Mouse (Mus musculus) cerebellum, adult 11 months (tissue): Measurements from ENCODE around the gene Olfr206.
"Not testable (repeated sequence)": the region's sequence is repeated elsewhere in the genome, so short reads cannot be mapped to it uniquely, and the experiment has no call there.

Experiments used
- DNase-seq: peaks from one replicate; pipeline ENCODE4 v3.0.0; 2022

The Olfr206 gene

DNA sequence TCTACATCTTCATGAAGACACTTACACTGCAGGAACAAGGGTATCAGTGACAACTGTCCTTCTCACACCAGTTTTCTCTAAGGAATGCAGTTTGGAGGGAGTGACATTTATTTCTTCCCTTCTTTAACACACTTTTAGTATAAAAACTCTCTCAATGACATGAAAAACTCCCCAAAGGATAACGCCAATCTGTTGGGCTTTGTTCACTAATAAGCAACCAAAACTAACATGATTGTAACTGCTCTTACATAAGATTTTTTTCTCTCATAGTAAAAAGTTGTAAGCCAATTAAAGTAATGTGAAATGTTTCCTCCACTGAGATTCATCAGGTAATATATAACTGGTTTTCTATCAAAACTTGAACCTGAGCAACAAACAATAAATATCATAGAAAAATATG lies at the start of gene Olfr206:
TSS of gene Olfr206 (minus strand) at position 101 of the 400 bp plus-strand sequence.
- DNase-seq: no peak

DNA sequence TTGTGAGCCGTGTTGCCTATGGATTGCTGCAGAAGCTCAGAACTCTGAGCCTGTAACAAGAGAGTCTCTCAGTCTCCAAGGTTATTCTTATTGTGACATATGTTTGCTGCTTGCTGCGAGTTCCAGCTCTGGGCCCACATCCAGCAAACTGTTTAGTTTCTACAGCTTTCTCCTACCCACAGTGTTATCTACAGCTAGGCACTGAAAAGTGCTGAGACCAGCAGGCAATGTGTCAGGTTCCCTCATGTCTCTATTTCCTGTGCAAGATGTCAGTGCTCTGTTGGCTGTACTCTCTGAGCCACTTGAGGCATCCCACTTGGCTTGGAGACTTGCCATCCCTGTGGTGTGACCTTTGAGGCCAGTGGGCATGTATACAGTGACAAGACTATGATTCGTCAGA lies 44.3 kb upstream of the Olfr206 start:
- peak; percentile 10 for DNase-seq

DNA sequence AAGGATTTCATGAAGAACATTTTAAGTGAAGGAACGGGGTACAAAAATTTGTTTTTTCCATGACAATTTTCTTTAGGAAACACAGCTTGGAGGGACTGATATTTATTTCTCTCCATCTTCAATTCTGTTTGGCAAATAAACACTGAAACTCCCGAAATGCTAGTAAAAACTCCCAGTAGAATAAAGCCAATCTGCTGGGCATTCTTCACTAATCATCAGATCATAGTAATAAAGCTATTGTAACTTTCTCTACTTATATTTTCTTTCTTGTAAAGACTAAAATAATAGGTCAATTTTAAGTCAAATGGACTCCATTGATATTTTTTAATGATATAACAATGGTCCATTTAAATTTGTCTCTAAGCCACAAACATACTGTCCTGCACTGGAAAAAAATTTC lies 14.8 kb upstream of the Olfr206 start, which contains the start of gene Olfr209:
TSS of gene Olfr209 (minus strand) at position 101 of the 400 bp plus-strand sequence.
- DNase-seq: no peak

DNA sequence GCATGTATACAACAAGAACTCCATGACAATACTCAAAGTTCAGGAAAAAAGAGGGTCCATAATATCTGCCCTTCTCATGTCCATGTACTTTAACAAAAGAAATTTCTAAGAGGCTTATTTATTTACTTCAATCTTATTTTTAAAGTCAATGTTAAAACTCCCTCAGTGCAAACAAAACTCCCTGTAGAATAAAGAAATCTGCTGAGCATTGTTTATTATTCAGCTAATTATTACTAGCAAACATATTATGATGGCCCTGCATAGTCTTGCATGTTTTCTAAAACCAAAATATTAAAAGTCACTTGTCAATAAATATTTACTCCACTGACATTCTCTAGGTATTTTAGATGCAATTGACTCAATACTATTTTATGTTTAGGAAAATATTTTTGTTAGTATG lies 18.0 kb downstream of the Olfr206 start, which contains the start of gene Olfr205:
TSS of gene Olfr205 (minus strand) at position 101 of the 400 bp plus-strand sequence.
- no peak for DNase-seq

DNA sequence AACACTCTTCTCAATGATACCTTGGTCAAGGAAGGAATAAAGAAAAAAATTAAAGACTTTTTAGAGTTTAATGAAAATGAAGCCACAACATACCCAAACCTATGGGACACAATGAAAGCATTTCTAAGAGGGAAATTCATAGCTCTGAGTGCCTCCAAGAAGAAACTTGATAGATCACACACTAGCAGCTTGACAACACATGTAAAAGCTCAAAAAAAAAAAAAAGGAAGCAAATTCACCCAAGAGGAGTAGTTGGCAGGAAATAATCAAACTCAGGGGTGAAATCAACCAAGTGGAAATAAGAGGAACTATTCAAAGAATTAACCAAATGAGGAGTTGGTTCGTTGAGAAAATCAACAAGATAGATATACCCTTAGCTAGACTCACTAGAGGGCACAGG lies 25.8 kb downstream of the Olfr206 start:
- DNase-seq: not testable (repeated sequence)

DNA sequence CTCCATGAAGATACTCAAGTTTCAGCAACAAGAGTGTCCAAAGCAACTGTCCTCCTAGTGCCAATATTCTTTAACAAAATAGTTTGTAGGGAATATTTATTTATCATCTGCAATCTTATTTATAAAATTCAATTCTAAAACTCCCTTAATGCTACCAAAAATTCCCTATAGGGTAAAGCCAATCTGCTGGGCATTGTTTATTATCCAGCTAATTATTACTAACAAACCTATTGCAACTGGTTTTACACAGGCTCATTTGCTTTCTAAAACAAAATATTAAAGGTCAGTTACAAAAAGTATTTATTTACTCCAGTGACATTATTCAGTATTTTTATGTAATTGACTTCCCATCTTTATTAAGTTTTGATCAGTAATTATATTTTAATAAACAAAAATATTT lies 30.9 kb downstream of the Olfr206 start, which contains the start of gene Olfr204:
TSS of gene Olfr204 (minus strand) at position 101 of the 400 bp plus-strand sequence.
- no peak for DNase-seq

DNA sequence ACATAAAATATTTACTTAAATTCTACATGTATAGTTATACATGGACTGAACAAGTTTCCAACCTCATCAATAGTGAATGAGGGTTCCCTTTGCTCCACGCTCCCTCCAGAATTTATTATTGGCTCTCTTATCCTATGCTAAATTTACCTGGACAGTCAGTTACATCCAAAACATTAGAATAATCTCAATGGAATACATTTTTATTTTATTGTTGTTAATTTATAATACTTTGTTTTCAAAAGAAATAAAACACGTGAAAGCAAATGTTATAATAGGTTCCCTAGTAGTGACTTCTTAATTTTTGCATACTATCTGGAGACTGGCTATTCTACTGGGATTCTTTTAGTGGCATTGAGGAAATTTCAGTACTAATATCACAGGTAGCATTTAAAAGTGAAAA lies 50.5 kb downstream of the Olfr206 start, which contains the start of gene Olfr203:
TSS of gene Olfr203 (plus strand) at position 301 of the 400 bp plus-strand sequence.
- DNase-seq: no peak
